Mouse (Mus musculus) liver, adult 2 months (tissue): ENCODE results near the gene Cdk14.

Experiments used
- CTCF ChIP-seq: fragments of 200-500 bp; IDR thresholded peaks from 2 replicates; pipeline ENCODE4 v1.5.1; 2011; ENCODE audit warnings: low read depth, low read length, control low read depth
- POLR2A ChIP-seq: fragments of 200-500 bp; IDR thresholded peaks from 2 replicates; pipeline ENCODE4 v1.6.1; 2011; ENCODE audit warnings: low read length, control low read depth; ENCODE audit not compliant: insufficient read depth; ENCODE audit errors: extremely low read depth

GRCm38 (mm10) chr5:5266787-5267126, 153.4 kb downstream of the Cdk14 start:
- TF ChIP-seq POLR2A = no peak
- no peak for TF ChIP-seq CTCF
